In genomic region chr13:27031853-27032240, GRCm38 (mm10) we compare ENCODE assay signal across 22 mouse cellular contexts. TPM values are rescaled to one million over a fixed set of nuclear protein-coding genes. Genes with fewer than 3 reads are reported as not detected.
A peak's percentile ranks its signal among the peaks of the same experiment; 100 is the strongest.
DNase-seq lines count a peak whose midpoint lies in the region; ATAC-seq lines count a peak whose summit lies in the region.
"Had no signal": no experiment of that assay in that cellular context is flagged by ENCODE, and none has a peak within 500 bp of the region (broad histone marks: within the 10 kb centered on the region; RNA-seq: fewer than 3 reads in every experiment).

No protein-coding gene starts in this region.

- no peak overlapping the region for H3K4me3 ChIP-seq in forebrain, embryonic 10.5 days
- H3K4me3 ChIP-seq in forebrain, embryonic 15.5 days = no peak overlapping the region
- H3K4me3 ChIP-seq in kidney, embryonic 15.5 days (replicated peaks) = no peak overlapping the region
- no peak overlapping the region for H3K4me3 ChIP-seq in limb, embryonic 11.5 days (ENCODE audit: low read depth, low read length)
- H3K4me3 ChIP-seq: heart, embryonic 13.5 days; midbrain, embryonic 13.5 days; neural tube, embryonic 12.5 days had no signal

- ATAC-seq in forebrain, embryonic 15.5 days (replicated peaks) = no peak
- ATAC-seq in kidney, embryonic 15.5 days (replicated peaks; ENCODE audit: low FRiP score) = no peak
- 0 out of 2 replicates have a peak, but pooled peaks have one; percentile 35 for ATAC-seq in limb, embryonic 11.5 days (ENCODE audit: insufficient number of reproducible peaks, low FRiP score, low TSS enrichment, low read depth)
- ATAC-seq: forebrain, embryonic 16.5 days; hindbrain, postnatal 0 days; Patski had no signal

- no peak for DNase-seq in forebrain, embryonic 10.5 days (ENCODE audit: extremely low spot score, low spot score)
- DNase-seq in kidney, postnatal 4 days = no peak
- peak; percentile 60 for DNase-seq in embryo, embryonic 9.5 days (ENCODE audit: extremely low spot score)
- DNase-seq in limb, embryonic 11.5 days (ENCODE audit: low spot score) = peak; percentile 32
- DNase-seq in MN1 (ENCODE audit: low spot score) = no peak
- DNase-seq in gastrocnemius, postnatal 25 days = no peak
- DNase-seq: cerebellum, adult 8-10 months; gastrocnemius, postnatal 14 days; lung, postnatal 4 days; thymus, postnatal 36 days had no signal

- H3K4me1 ChIP-seq in forebrain, embryonic 10.5 days = peaks cover 19% of the 10 kb centered on the region
- H3K4me1 ChIP-seq in forebrain, embryonic 15.5 days = no peaks in the 10 kb centered on the region
- peaks cover 16% of the 10 kb centered on the region for H3K4me1 ChIP-seq in kidney, embryonic 15.5 days
- H3K4me1 ChIP-seq in limb, embryonic 11.5 days (ENCODE audit: control insufficient read depth, insufficient read depth, low read length) = peaks cover 4% of the 10 kb centered on the region
- H3K4me1 ChIP-seq: heart, embryonic 13.5 days; neural tube, embryonic 12.5 days had no signal

- WGBS in forebrain, embryonic 10.5 days = 60% methylated on average over 1 of the region's 1 CpGs
- WGBS in forebrain, embryonic 15.5 days = 74% methylated on average over 1 of the region's 1 CpGs
- 56% methylated on average over 1 of the region's 1 CpGs for WGBS in kidney, embryonic 15.5 days
- 66% methylated on average over 1 of the region's 1 CpGs for WGBS in limb, embryonic 11.5 days

- H3K27ac ChIP-seq in forebrain, embryonic 10.5 days = 0 out of 2 replicates have a peak overlapping the region, but pooled peaks have one; percentile 20
- H3K27ac ChIP-seq in forebrain, embryonic 15.5 days (replicated peaks) = no peak overlapping the region
- peak overlapping the region; percentile 75; the same call in 1 of the 2 replicates for H3K27ac ChIP-seq in kidney, embryonic 15.5 days
- H3K27ac ChIP-seq in limb, embryonic 11.5 days (replicated peaks; ENCODE audit: low read depth, low read length) = peak overlapping the region; percentile 47
- H3K27ac ChIP-seq: heart, embryonic 13.5 days; hindbrain, postnatal 0 days; neural tube, embryonic 12.5 days had no signal

- H3K9ac ChIP-seq in forebrain, embryonic 15.5 days (replicated peaks) = no peak overlapping the region
- H3K9ac ChIP-seq in kidney, embryonic 15.5 days = no peak overlapping the region
- no peak overlapping the region for H3K9ac ChIP-seq in limb, embryonic 11.5 days (ENCODE audit: low read length)
- H3K9ac ChIP-seq: heart, embryonic 13.5 days; midbrain, embryonic 13.5 days; neural tube, embryonic 12.5 days had no signal

- H3K36me3 ChIP-seq in forebrain, embryonic 10.5 days (replicated peaks) = no peaks in the 10 kb centered on the region
- no peaks in the 10 kb centered on the region for H3K36me3 ChIP-seq in forebrain, embryonic 15.5 days
- no peaks in the 10 kb centered on the region for H3K36me3 ChIP-seq in kidney, embryonic 15.5 days
- H3K36me3 ChIP-seq in limb, embryonic 11.5 days (ENCODE audit: control insufficient read depth, insufficient read depth, low read length) = no peaks in the 10 kb centered on the region
- H3K36me3 ChIP-seq: heart, embryonic 13.5 days; midbrain, embryonic 13.5 days; neural tube, embryonic 12.5 days had no signal

- peaks cover 83% of the 10 kb centered on the region for H3K27me3 ChIP-seq in forebrain, embryonic 10.5 days (ENCODE audit: poor library complexity, severe bottlenecking)
- H3K27me3 ChIP-seq in forebrain, embryonic 15.5 days = no peaks in the 10 kb centered on the region
- no peaks in the 10 kb centered on the region for H3K27me3 ChIP-seq in kidney, embryonic 15.5 days
- no peaks in the 10 kb centered on the region for H3K27me3 ChIP-seq in limb, embryonic 11.5 days (ENCODE audit: control insufficient read depth, insufficient read depth, low read length)
- H3K27me3 ChIP-seq: CH12.LX; heart, embryonic 13.5 days; midbrain, embryonic 13.5 days; neural tube, embryonic 12.5 days; Patski had no signal

- H3K9me3 ChIP-seq in forebrain, embryonic 10.5 days = no peaks in the 10 kb centered on the region
- no peaks in the 10 kb centered on the region for H3K9me3 ChIP-seq in forebrain, embryonic 15.5 days
- H3K9me3 ChIP-seq in kidney, embryonic 15.5 days (replicated peaks) = no peaks in the 10 kb centered on the region
- no peaks in the 10 kb centered on the region for H3K9me3 ChIP-seq in limb, embryonic 11.5 days (ENCODE audit: control insufficient read depth, low read length)
- H3K9me3 ChIP-seq: heart, embryonic 13.5 days; midbrain, embryonic 13.5 days; neural tube, embryonic 12.5 days had no signal

- no peak overlapping the region for H3K4me2 ChIP-seq in forebrain, embryonic 15.5 days (replicated peaks)
- no peak overlapping the region for H3K4me2 ChIP-seq in kidney, embryonic 15.5 days
- H3K4me2 ChIP-seq in limb, embryonic 11.5 days (ENCODE audit: low read depth, severe bottlenecking) = no peak overlapping the region
- H3K4me2 ChIP-seq: heart, embryonic 13.5 days; midbrain, embryonic 13.5 days; neural tube, embryonic 12.5 days had no signal

RNA-seq across cellular contexts. Expression of gene Prl, which starts 25.5 kb away (rescaled TPM):
- not detected in 2 replicates for polyA plus RNA-seq in forebrain, embryonic 10.5 days (2016; fragmentation: Nextera tagmentation; extraction: Ambion mirVana)
- not detected in 2 replicates for polyA plus RNA-seq in forebrain, embryonic 15.5 days (2015; fragmentation: Nextera tagmentation; extraction: Ambion mirVana)
- polyA plus RNA-seq in kidney, embryonic 15.5 days (2015; fragmentation: Nextera tagmentation; extraction: Ambion mirVana) = not detected in 2 replicates
- not detected in 2 replicates for polyA plus RNA-seq in limb, embryonic 11.5 days (2014; fragmentation: Nextera tagmentation; extraction: Ambion mirVana)
- total RNA-seq in gastrocnemius, postnatal 25 days (2021) = not detected
- total RNA-seq: adrenal gland, adult 18-20 months; CH12.LX; gastrocnemius, postnatal 14 days; hindbrain, postnatal 0 days; left cerebral cortex, postnatal 14 days had no signal
- polyA plus RNA-seq: forebrain, embryonic 16.5 days; heart, embryonic 13.5 days; liver, embryonic 16.5 days; midbrain, embryonic 13.5 days; neural tube, embryonic 12.5 days; Patski had no signal

Comparison
In these comparisons a context has a peak if more than half of its experiments do, and no peak if none do; other contexts are left out.
1. DNase-seq: peak in embryo, embryonic 9.5 days (single experiment) and limb, embryonic 11.5 days (single experiment); none in forebrain, embryonic 10.5 days (single experiment), kidney, postnatal 4 days (0 of 2), MN1 (single experiment) and gastrocnemius, postnatal 25 days (single experiment).